Mouse (Mus musculus) ES-Bruce4 (cell line): ENCODE results near the gene Vegfa. TPM values are rescaled to one million over a fixed set of nuclear protein-coding genes. Genes with fewer than 3 reads are reported as not detected.

Experiments used
- H3K27ac ChIP-seq: 2 replicates; pipeline ENCODE4 v1.5.1; 2012; ENCODE audit warnings: low read length, inconsistent platforms; ENCODE audit not compliant: insufficient read depth
- H3K27me3 ChIP-seq: 2 replicates; pipeline ENCODE4 v1.6.1; 2012; ENCODE audit warnings: mild to moderate bottlenecking, low read length, inconsistent platforms; ENCODE audit not compliant: control insufficient read depth, poor library complexity, insufficient read depth, severe bottlenecking
- H3K36me3 ChIP-seq: 2 replicates; pipeline ENCODE4 v1.6.1; 2012; ENCODE audit warnings: inconsistent platforms, mild to moderate bottlenecking, low read length, moderate library complexity; ENCODE audit not compliant: control insufficient read depth, poor library complexity, insufficient read depth, severe bottlenecking
- H3K4me1 ChIP-seq: one replicate; pipeline ENCODE4 v1.8.1; 2011; ENCODE audit warnings: low read length; ENCODE audit not compliant: control insufficient read depth, insufficient read depth
- H3K4me3 ChIP-seq: 2 replicates; pipeline ENCODE4 v1.5.1; 2011; ENCODE audit warnings: low read depth, mild to moderate bottlenecking, low read length
- H3K9ac ChIP-seq: 2 replicates; pipeline ENCODE4 v1.6.1; 2012; ENCODE audit warnings: low read depth, mild to moderate bottlenecking, inconsistent platforms; ENCODE audit not compliant: poor library complexity, severe bottlenecking
- H3K9me3 ChIP-seq: replicated peaks from 2 replicates; pipeline ENCODE4 v1.6.1; 2012; ENCODE audit warnings: mild to moderate bottlenecking, low read length, inconsistent platforms; ENCODE audit not compliant: control insufficient read depth, poor library complexity, insufficient read depth, severe bottlenecking
- CTCF ChIP-seq: IDR thresholded peaks from one replicate; pipeline ENCODE4 v1.8.1; 2011; ENCODE audit warnings: low read depth, low read length
- EP300 ChIP-seq: IDR thresholded peaks from 2 replicates; pipeline ENCODE4 v1.6.1; 2011; ENCODE audit warnings: low read depth, low read length; ENCODE audit not compliant: insufficient read depth
- POLR2A ChIP-seq: IDR thresholded peaks from one replicate; pipeline ENCODE4 v1.8.1; 2011; ENCODE audit warnings: low read length; ENCODE audit not compliant: insufficient read depth
- polyA plus RNA-seq: library from polyadenylated mRNA; stranded (reverse); fragments of >200 nt; gene quantifications from 2 replicates; pipeline ENCODE4 v1.2.4, GENCODE M21; 2011; ENCODE audit warnings: low read depth; ENCODE audit not compliant: missing spikeins, insufficient read depth, insufficient read length

The Vegfa gene
- polyA plus RNA-seq, 1 experiment = 76.2 TPM

DNA sequence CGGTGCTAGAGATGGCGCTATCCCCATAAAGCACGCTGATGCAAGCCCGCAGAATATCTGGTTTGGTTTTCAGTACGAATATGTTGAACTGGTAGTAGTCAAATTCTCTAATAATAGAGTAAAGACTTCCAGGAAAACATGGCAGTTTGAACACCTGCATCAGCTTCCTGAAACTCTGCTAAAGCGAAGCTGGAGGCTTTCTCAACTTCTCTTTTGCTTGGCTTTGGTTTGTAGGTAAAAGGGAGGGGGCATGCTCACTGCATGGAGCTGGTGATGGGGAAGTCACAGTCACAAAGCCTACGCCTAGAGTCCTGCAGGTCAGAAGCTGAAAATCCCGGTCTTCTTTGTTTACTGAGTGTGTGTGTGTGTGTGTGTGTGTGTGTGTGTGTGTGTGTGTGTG, 13.6 kb upstream of the Vegfa start:
- Histone ChIP-seq H3K9me3 (0 out of 2 replicates have a peak, but pooled peaks cover 4% of the 10 kb centered on the region), H3K36me3 (no peaks in the 10 kb centered on the region), H3K27me3 (no peaks in the 10 kb centered on the region), H3K4me1 (no peaks in the 10 kb centered on the region), H3K9ac (no peak overlapping the region), H3K4me3 (no peak overlapping the region), H3K27ac (no peak overlapping the region)
- TF ChIP-seq CTCF (no peak), EP300 (no peak), POLR2A (no peak)

DNA sequence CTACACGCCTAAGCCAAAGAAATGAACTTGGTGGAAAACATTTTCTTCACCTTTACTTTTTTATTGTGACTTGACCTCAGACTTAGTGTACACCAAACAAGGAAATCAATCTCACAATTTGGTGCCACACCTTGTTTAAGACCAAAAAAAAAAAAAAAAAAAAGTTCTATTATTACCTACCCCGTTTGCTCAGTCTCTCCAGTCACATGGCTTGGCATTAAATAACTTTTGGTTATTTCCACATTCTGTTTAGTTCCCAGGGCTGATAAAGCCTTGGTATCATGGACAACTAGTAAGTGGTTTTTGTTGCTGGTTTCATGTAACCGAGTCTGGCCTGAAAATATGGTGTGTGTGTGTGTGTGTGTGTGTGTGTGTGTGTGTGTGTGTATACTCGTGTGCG, 12.8 kb upstream of the Vegfa start:
- Histone ChIP-seq H3K27ac (no peak overlapping the region), H3K9me3 (0 out of 2 replicates have a peak, but pooled peaks cover 4% of the 10 kb centered on the region), H3K36me3 (no peaks in the 10 kb centered on the region), H3K27me3 (no peaks in the 10 kb centered on the region), H3K9ac (no peak overlapping the region), H3K4me3 (no peak overlapping the region), H3K4me1 (no peaks in the 10 kb centered on the region)
- TF ChIP-seq CTCF (no peak), POLR2A (no peak), EP300 (no peak)

DNA sequence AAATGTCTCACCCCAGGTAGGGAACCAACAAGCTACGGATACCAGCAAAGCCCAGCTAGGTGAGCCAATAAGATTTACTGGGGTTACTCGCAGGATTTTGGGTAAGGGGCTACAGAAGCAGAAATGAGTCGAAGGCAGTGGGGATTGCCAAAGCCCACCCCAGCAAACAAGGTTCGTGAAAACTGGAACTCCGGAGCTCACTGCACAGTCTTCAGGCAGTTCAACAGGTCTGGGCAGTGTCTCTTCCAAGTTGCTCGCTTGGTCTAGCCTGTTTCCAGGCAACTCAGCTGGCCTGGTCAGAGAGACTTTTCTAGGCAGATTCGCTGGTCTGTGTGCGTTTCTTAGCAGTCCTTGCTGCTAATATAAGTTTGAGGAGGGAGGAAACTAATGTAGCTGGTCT, 10.0 kb upstream of the Vegfa start:
- Histone ChIP-seq H3K9ac (no peak overlapping the region), H3K9me3 (no peaks in the 10 kb centered on the region), H3K4me1 (no peaks in the 10 kb centered on the region), H3K27me3 (no peaks in the 10 kb centered on the region), H3K27ac (no peak overlapping the region), H3K4me3 (no peak overlapping the region), H3K36me3 (no peaks in the 10 kb centered on the region)
- TF ChIP-seq POLR2A = no peak
- TF ChIP-seq CTCF = no peak
- TF ChIP-seq EP300 = no peak

DNA sequence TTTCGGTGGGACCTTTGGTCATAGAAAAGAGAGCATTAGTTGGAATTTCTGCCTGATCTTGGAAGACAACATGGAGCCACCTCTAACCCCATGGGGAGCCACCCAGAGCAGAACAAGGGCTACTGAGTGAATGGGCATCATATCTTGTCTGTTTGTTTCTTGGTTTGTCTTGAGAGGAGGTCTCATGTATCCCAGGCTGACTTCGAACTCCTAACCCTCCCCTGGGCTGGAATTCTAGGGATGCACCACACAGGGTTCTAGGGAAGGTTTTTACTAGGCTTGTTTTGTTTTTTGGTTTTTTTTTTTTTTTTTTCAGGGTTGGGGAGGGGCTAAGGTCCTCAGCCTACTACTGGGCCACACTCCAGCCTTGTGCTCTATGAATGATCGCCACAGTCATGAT, 9.5 kb upstream of the Vegfa start:
- H3K36me3 ChIP-seq = no peaks in the 10 kb centered on the region
- TF ChIP-seq POLR2A (no peak), CTCF (no peak), EP300 (no peak)
- no peak overlapping the region for H3K4me3 ChIP-seq
- H3K4me1 ChIP-seq = no peaks in the 10 kb centered on the region
- no peaks in the 10 kb centered on the region for H3K27me3 ChIP-seq
- no peak overlapping the region for H3K27ac ChIP-seq
- H3K9ac ChIP-seq = no peak overlapping the region
- H3K9me3 ChIP-seq = no peaks in the 10 kb centered on the region

DNA sequence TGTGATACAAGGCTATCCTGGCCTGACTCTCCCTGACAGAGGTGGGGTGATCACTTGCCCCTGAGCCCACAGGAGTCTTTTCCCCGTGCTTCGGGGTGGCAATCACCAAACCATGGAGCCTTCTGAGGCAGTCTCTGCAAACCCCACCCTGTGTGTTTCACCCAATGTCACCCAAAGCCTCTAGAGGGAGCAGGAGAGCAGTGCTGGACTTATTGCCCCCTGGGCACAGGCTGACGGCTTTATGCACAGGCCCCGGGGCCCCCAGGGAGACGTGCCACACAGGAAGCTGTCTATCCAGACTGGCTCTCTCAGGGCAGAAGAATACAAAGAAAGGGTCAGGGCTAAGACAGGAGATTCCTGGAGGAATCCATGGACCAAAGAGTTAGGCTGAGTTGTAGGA, 9.1 kb upstream of the Vegfa start:
- H3K27ac ChIP-seq = no peak overlapping the region
- no peak overlapping the region for H3K4me3 ChIP-seq
- peak; percentile 64 for TF ChIP-seq CTCF
- no peak for TF ChIP-seq POLR2A
- no peaks in the 10 kb centered on the region for H3K9me3 ChIP-seq
- no peaks in the 10 kb centered on the region for H3K4me1 ChIP-seq
- no peaks in the 10 kb centered on the region for H3K36me3 ChIP-seq
- no peaks in the 10 kb centered on the region for H3K27me3 ChIP-seq
- no peak overlapping the region for H3K9ac ChIP-seq

DNA sequence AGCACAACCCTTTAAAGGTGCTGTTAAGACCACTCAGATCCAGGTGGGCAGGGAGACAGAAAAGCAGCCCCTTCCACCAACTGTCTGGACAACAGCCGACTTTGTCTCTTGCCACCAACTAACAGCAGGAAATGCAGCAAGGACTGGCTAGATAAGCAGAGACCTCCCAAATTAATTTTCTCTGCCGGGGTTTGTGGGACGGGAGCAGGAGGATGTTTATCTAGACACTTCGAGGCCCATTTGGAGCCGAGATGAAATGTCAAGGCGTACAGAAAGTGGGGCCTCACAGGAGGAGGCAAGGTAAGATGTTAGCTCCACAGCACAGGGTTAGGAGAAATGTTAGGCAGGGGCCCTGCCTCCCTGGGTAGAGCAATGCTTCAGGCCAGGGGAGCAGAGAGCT, 8.4 kb upstream of the Vegfa start:
- H3K36me3 ChIP-seq = no peaks in the 10 kb centered on the region
- H3K9me3 ChIP-seq = no peaks in the 10 kb centered on the region
- TF ChIP-seq CTCF (no peak), POLR2A (no peak), EP300 (no peak)
- no peak overlapping the region for H3K4me3 ChIP-seq
- H3K9ac ChIP-seq = no peak overlapping the region
- no peak overlapping the region for H3K27ac ChIP-seq
- H3K4me1 ChIP-seq = no peaks in the 10 kb centered on the region
- no peaks in the 10 kb centered on the region for H3K27me3 ChIP-seq
